Mouse (Mus musculus) CH12F3 (cell line): ENCODE measurements around the gene Mllt3.

Source experiments
- in situ Hi-C: fragments of 300-500 bp; cut with MboI; formaldehyde crosslinking; loops from 2 replicates; pipeline ENCODE4 v1.14.3; 2020; ENCODE audit warnings: low sequenced_read_pairs

Mllt3 gene

GRCm38 (mm10) chr4:87893012-87893411, 140.2 kb downstream of the Mllt3 start:
- in situ Hi-C loops = no loop called here

GRCm38 (mm10) chr4:87883225-87883875, 149.8 kb downstream of the Mllt3 start:
- in situ Hi-C loops = no loop called here

GRCm38 (mm10) chr4:87881995-87882394, 151.2 kb downstream of the Mllt3 start:
- in situ Hi-C loops = no loop called here

- in situ Hi-C loops = no loop called here
These were observed 151.6 kb downstream of the Mllt3 start for GRCm38 (mm10) chr4:87881583-87881982.

- in situ Hi-C loops = no loop called here
These were observed 152.9 kb downstream of the Mllt3 start for GRCm38 (mm10) chr4:87880297-87880696.

GRCm38 (mm10) chr4:87878701-87879100, 154.5 kb downstream of the Mllt3 start:
- in situ Hi-C loops = no loop called here

- in situ Hi-C loops = no loop called here
These were observed 162.6 kb downstream of the Mllt3 start for GRCm38 (mm10) chr4:87870563-87870962.

- in situ Hi-C loops = no loop called here
These were observed 166.6 kb downstream of the Mllt3 start for GRCm38 (mm10) chr4:87866564-87866963.

GRCm38 (mm10) chr4:87865848-87866247, 167.3 kb downstream of the Mllt3 start:
- in situ Hi-C loops = no loop called here

GRCm38 (mm10) chr4:87865041-87865440, 168.1 kb downstream of the Mllt3 start:
- in situ Hi-C loops = no loop called here

- in situ Hi-C loops = no loop called here
These were observed 170.0 kb downstream of the Mllt3 start for GRCm38 (mm10) chr4:87863212-87863611.

- in situ Hi-C loops = no loop called here
These were observed 172.4 kb downstream of the Mllt3 start for GRCm38 (mm10) chr4:87860723-87861122.

GRCm38 (mm10) chr4:87859148-87859547, 174.0 kb downstream of the Mllt3 start:
- in situ Hi-C loops = no loop called here

GRCm38 (mm10) chr4:87857982-87858381, 175.2 kb downstream of the Mllt3 start:
- in situ Hi-C loops = no loop called here

GRCm38 (mm10) chr4:87852461-87852860, 180.7 kb downstream of the Mllt3 start:
- in situ Hi-C loops = no loop called here

GRCm38 (mm10) chr4:87850051-87850450, 183.1 kb downstream of the Mllt3 start:
- in situ Hi-C loops = no loop called here

- in situ Hi-C loops = no loop called here
These were observed 188.4 kb downstream of the Mllt3 start for GRCm38 (mm10) chr4:87844668-87845210.

- in situ Hi-C loops = no loop called here
These were observed 192.8 kb downstream of the Mllt3 start for GRCm38 (mm10) chr4:87840210-87840910.

GRCm38 (mm10) chr4:87838716-87839115, 194.4 kb downstream of the Mllt3 start:
- in situ Hi-C loops = no loop called here

- in situ Hi-C loops = no loop called here
These were observed 195.4 kb downstream of the Mllt3 start for GRCm38 (mm10) chr4:87837471-87838361.

GRCm38 (mm10) chr4:87836257-87836656, 196.9 kb downstream of the Mllt3 start:
- in situ Hi-C loops = no loop called here
